Mouse (Mus musculus): ENCODE data around the gene Cradd. TPM values are rescaled to one million over a fixed set of nuclear protein-coding genes. Genes with fewer than 3 reads are reported as not detected.

Gene Cradd
- polyA plus RNA-seq, 1 experiment from 2014 or later: 15.0 TPM

- 49% methylated on average over 13 of the region's 13 CpGs for WGBS
- no peaks in the 10 kb centered on the region for H3K9me3 ChIP-seq (ENCODE audit: control insufficient read depth, low read length)
- H3K27ac ChIP-seq (ENCODE audit: low read depth, low read length): no peak overlapping the region
- ATAC-seq (ENCODE audit: low FRiP score): no peak
- H3K4me2 ChIP-seq: no peak overlapping the region
- DNase-seq (ENCODE audit: low spot score, missing footprints): no peak
- no peak overlapping the region for H3K9ac ChIP-seq (ENCODE audit: low read length)
- no peaks in the 10 kb centered on the region for H3K27me3 ChIP-seq (ENCODE audit: control insufficient read depth, insufficient read depth, low read length)
- no peak overlapping the region for H3K4me3 ChIP-seq (ENCODE audit: low read depth, low read length)
- peaks cover 19% of the 10 kb centered on the region for H3K4me1 ChIP-seq (ENCODE audit: control insufficient read depth, insufficient read depth, low read length)
- H3K36me3 ChIP-seq (ENCODE audit: control insufficient read depth, insufficient read depth, low read length): no peaks in the 10 kb centered on the region
Observed at GRCm38 (mm10) chr10:95254453-95255001, 69.4 kb downstream of the Cradd start.

GRCm38 (mm10) chr10:95254046-95254445, 69.9 kb downstream of the Cradd start:
- H3K4me3 ChIP-seq (ENCODE audit: low read depth, low read length): no peak overlapping the region
- H3K4me2 ChIP-seq: no peak overlapping the region
- DNase-seq (ENCODE audit: low spot score, missing footprints) (no peak), ATAC-seq (ENCODE audit: low FRiP score) (no peak)
- no peak overlapping the region for H3K9ac ChIP-seq (ENCODE audit: low read length)
- H3K36me3 ChIP-seq (ENCODE audit: control insufficient read depth, insufficient read depth, low read length): no peaks in the 10 kb centered on the region
- H3K9me3 ChIP-seq (ENCODE audit: control insufficient read depth, low read length): no peaks in the 10 kb centered on the region
- WGBS: 68% methylated on average over 3 of the region's 3 CpGs
- no peaks in the 10 kb centered on the region for H3K27me3 ChIP-seq (ENCODE audit: control insufficient read depth, insufficient read depth, low read length)
- no peak overlapping the region for H3K27ac ChIP-seq (ENCODE audit: low read depth, low read length)
- H3K4me1 ChIP-seq (ENCODE audit: control insufficient read depth, insufficient read depth, low read length): peaks cover 19% of the 10 kb centered on the region

- Histone ChIP-seq H3K4me2 (no peak overlapping the region), H3K27ac (ENCODE audit: low read depth, low read length) (no peak overlapping the region), H3K9me3 (ENCODE audit: control insufficient read depth, low read length) (no peaks in the 10 kb centered on the region), H3K27me3 (ENCODE audit: control insufficient read depth, insufficient read depth, low read length) (no peaks in the 10 kb centered on the region), H3K4me1 (ENCODE audit: control insufficient read depth, insufficient read depth, low read length) (peaks cover 16% of the 10 kb centered on the region), H3K36me3 (ENCODE audit: control insufficient read depth, insufficient read depth, low read length) (no peaks in the 10 kb centered on the region), H3K9ac (ENCODE audit: low read length) (no peak overlapping the region), H3K4me3 (ENCODE audit: low read depth, low read length) (no peak overlapping the region)
- ATAC-seq (ENCODE audit: low FRiP score) (no peak), DNase-seq (ENCODE audit: low spot score, missing footprints) (no peak)
- 63% methylated on average over 16 of the region's 16 CpGs for WGBS
Observed at GRCm38 (mm10) chr10:95251674-95252073, 72.3 kb downstream of the Cradd start.

GRCm38 (mm10) chr10:95248362-95248761, 75.6 kb downstream of the Cradd start:
- no peaks in the 10 kb centered on the region for H3K9me3 ChIP-seq (ENCODE audit: control insufficient read depth, low read length)
- DNase-seq (ENCODE audit: low spot score, missing footprints) (no peak), ATAC-seq (ENCODE audit: low FRiP score) (no peak)
- H3K36me3 ChIP-seq (ENCODE audit: control insufficient read depth, insufficient read depth, low read length): no peaks in the 10 kb centered on the region
- H3K9ac ChIP-seq (ENCODE audit: low read length): no peak overlapping the region
- WGBS: 53% methylated on average over 6 of the region's 6 CpGs
- no peak overlapping the region for H3K27ac ChIP-seq (ENCODE audit: low read depth, low read length)
- no peak overlapping the region for H3K4me2 ChIP-seq
- no peaks in the 10 kb centered on the region for H3K4me1 ChIP-seq (ENCODE audit: control insufficient read depth, insufficient read depth, low read length)
- no peak overlapping the region for H3K4me3 ChIP-seq (ENCODE audit: low read depth, low read length)
- H3K27me3 ChIP-seq (ENCODE audit: control insufficient read depth, insufficient read depth, low read length): no peaks in the 10 kb centered on the region

DNA sequence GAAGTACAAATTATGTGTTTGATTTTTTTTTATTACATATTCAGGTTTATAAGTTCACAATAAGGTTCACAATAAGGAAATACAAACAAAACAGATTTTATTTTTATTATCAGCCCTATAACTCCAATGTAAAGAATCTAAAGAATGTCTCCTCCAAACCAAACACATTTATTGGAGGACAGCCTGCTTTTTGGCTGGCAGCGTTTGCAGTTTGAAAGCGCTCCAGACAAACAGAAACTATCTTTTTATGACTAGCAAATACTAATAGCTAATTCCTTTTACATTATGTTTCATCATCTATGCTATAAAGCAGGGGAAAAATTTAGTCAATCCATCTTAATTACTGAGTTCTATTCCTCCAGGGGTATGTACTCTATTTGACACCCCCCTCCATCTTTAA, 77.2 kb downstream of the Cradd start:
- no peaks in the 10 kb centered on the region for H3K36me3 ChIP-seq (ENCODE audit: control insufficient read depth, insufficient read depth, low read length)
- DNase-seq (ENCODE audit: low spot score, missing footprints): no peak
- WGBS: 84% methylated on average over 2 of the region's 2 CpGs

DNA sequence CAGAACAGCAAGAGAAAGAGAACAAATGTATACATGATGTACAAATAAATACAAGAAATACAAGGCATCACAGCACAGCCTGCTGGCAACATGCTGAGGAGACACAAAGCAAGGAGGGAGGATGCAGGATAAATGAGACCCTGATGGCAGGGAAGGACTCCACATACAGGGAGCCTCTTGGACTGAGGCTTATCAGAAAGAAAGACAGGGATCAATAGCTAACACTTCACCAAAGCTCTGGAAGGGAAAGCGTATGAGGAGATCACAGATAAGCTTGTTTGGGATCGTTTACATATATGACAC, 78.3 kb downstream of the Cradd start:
- Histone ChIP-seq H3K27ac (ENCODE audit: low read depth, low read length) (no peak overlapping the region), H3K36me3 (ENCODE audit: control insufficient read depth, insufficient read depth, low read length) (no peaks in the 10 kb centered on the region), H3K9me3 (ENCODE audit: control insufficient read depth, low read length) (no peaks in the 10 kb centered on the region), H3K9ac (ENCODE audit: low read length) (no peak overlapping the region), H3K4me3 (ENCODE audit: low read depth, low read length) (no peak overlapping the region), H3K4me2 (no peak overlapping the region), H3K27me3 (ENCODE audit: control insufficient read depth, insufficient read depth, low read length) (no peaks in the 10 kb centered on the region), H3K4me1 (ENCODE audit: control insufficient read depth, insufficient read depth, low read length) (no peaks in the 10 kb centered on the region)
- no peak for DNase-seq (ENCODE audit: low spot score, missing footprints)
- peak; percentile 55; the same call in 1 of the 2 replicates for ATAC-seq (ENCODE audit: low FRiP score)
- WGBS: 81% methylated on average over 2 of the region's 2 CpGs

More for the DNA sequence above, 77.2 kb downstream of the Cradd start:
- ATAC-seq (ENCODE audit: low FRiP score): no peak
- no peak overlapping the region for H3K27ac ChIP-seq (ENCODE audit: low read depth, low read length)
- H3K9me3 ChIP-seq (ENCODE audit: control insufficient read depth, low read length): no peaks in the 10 kb centered on the region
- no peak overlapping the region for H3K4me3 ChIP-seq (ENCODE audit: low read depth, low read length)
- no peaks in the 10 kb centered on the region for H3K4me1 ChIP-seq (ENCODE audit: control insufficient read depth, insufficient read depth, low read length)
- no peak overlapping the region for H3K4me2 ChIP-seq
- no peaks in the 10 kb centered on the region for H3K27me3 ChIP-seq (ENCODE audit: control insufficient read depth, insufficient read depth, low read length)
- H3K9ac ChIP-seq (ENCODE audit: low read length): no peak overlapping the region

DNA sequence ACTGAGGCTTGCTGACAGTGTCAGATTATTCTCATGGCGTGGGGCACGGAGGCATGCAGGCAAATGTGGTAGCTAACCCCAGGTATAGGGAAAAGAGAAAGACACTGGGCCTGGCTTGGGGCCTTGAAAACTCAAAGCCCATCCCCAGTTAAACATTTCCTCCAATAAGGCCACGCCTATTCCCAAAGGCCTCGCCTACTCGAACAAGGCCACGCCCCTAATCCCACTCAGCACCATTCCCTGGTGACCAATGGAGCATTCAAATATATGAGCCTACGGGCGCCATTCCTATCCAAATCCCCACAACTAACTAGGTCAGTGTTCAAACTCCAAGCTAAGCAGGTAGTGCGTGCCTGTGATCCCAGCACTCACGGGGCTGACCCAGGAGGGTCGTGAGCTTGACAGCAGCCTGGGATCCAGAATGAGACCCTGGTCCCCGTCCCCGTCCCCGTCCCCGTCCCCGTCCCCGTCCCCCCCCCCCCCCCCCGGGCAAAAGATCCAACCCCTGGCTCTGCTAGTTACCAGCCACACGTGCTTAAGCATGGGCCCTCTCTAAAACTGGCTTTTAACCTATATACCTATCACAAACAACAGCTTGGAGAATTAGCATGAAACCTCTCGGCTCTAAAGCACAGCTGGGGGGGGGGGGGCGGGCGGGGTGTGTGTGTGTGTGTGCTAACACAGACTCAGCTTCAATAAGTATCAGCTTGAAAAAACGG, 78.8 kb downstream of the Cradd start:
- no peak overlapping the region for H3K4me2 ChIP-seq
- no peak overlapping the region for H3K27ac ChIP-seq (ENCODE audit: low read depth, low read length)

GRCm38 (mm10) chr10:95239196-95240069, 84.5 kb downstream of the Cradd start:
- peak; percentile 63 for ATAC-seq (ENCODE audit: low FRiP score)
- peaks cover 10% of the 10 kb centered on the region; the same call in 1 of the 2 replicates for H3K4me1 ChIP-seq (ENCODE audit: control insufficient read depth, insufficient read depth, low read length)
- no peaks in the 10 kb centered on the region for H3K36me3 ChIP-seq (ENCODE audit: control insufficient read depth, insufficient read depth, low read length)
- no peak overlapping the region for H3K4me3 ChIP-seq (ENCODE audit: low read depth, low read length)
- no peaks in the 10 kb centered on the region for H3K27me3 ChIP-seq (ENCODE audit: control insufficient read depth, insufficient read depth, low read length)
- no peak for DNase-seq (ENCODE audit: low spot score, missing footprints)
- 38% methylated on average over 13 of the region's 13 CpGs for WGBS
- H3K9ac ChIP-seq (ENCODE audit: low read length): no peak overlapping the region
- no peaks in the 10 kb centered on the region for H3K9me3 ChIP-seq (ENCODE audit: control insufficient read depth, low read length)
- H3K4me2 ChIP-seq: no peak overlapping the region
- no peak overlapping the region for H3K27ac ChIP-seq (ENCODE audit: low read depth, low read length)

More for the DNA sequence above, 78.8 kb downstream of the Cradd start:
- H3K4me3 ChIP-seq (ENCODE audit: low read depth, low read length): no peak overlapping the region
- no peaks in the 10 kb centered on the region for H3K9me3 ChIP-seq (ENCODE audit: control insufficient read depth, low read length)
- H3K4me1 ChIP-seq (ENCODE audit: control insufficient read depth, insufficient read depth, low read length): no peaks in the 10 kb centered on the region
- no peak overlapping the region for H3K9ac ChIP-seq (ENCODE audit: low read length)
- WGBS: 33% methylated on average over 21 of the region's 23 CpGs
- ATAC-seq (ENCODE audit: low FRiP score) (peak; percentile 42; the same call in 1 of the 2 replicates), DNase-seq (ENCODE audit: low spot score, missing footprints) (no peak)
- H3K27me3 ChIP-seq (ENCODE audit: control insufficient read depth, insufficient read depth, low read length): no peaks in the 10 kb centered on the region
- H3K36me3 ChIP-seq (ENCODE audit: control insufficient read depth, insufficient read depth, low read length): no peaks in the 10 kb centered on the region

GRCm38 (mm10) chr10:95238667-95239066, 85.3 kb downstream of the Cradd start:
- H3K27ac ChIP-seq (ENCODE audit: low read depth, low read length): no peak overlapping the region

More at GRCm38 (mm10) chr10:95238667-95239066, 85.3 kb downstream of the Cradd start:
- no peak overlapping the region for H3K4me3 ChIP-seq (ENCODE audit: low read depth, low read length)
- H3K27me3 ChIP-seq (ENCODE audit: control insufficient read depth, insufficient read depth, low read length): no peaks in the 10 kb centered on the region
- ATAC-seq (ENCODE audit: low FRiP score) (no peak), DNase-seq (ENCODE audit: low spot score, missing footprints) (no peak)
- peaks cover 10% of the 10 kb centered on the region; the same call in 1 of the 2 replicates for H3K4me1 ChIP-seq (ENCODE audit: control insufficient read depth, insufficient read depth, low read length)
- no peaks in the 10 kb centered on the region for H3K9me3 ChIP-seq (ENCODE audit: control insufficient read depth, low read length)
- no peak overlapping the region for H3K9ac ChIP-seq (ENCODE audit: low read length)
- no peak overlapping the region for H3K4me2 ChIP-seq
- no peaks in the 10 kb centered on the region for H3K36me3 ChIP-seq (ENCODE audit: control insufficient read depth, insufficient read depth, low read length)
- WGBS: 88% methylated on average over 2 of the region's 2 CpGs
